Mouse (Mus musculus) neural tube, embryonic 14.5 days (tissue): ENCODE measurements around the gene AL731706.1. TPM values are rescaled to one million over a fixed set of nuclear protein-coding genes. Genes with fewer than 3 reads are reported as not detected.

Source experiments
- ATAC-seq: fragments of 200-750 bp; cut with Nextera tagmentation; 2 replicates; pipeline ENCODE4 v1.8.0; 2017; ENCODE audit warnings: low read depth, mild to moderate bottlenecking, moderate TSS enrichment, moderate library complexity
- H3K27ac ChIP-seq: fragments of 300-500 bp; sonication (generic); 2 replicates; pipeline ENCODE4 v1.5.1; 2014; ENCODE audit warnings: low read depth, mild to moderate bottlenecking, control low read depth, low read length, moderate library complexity, mixed read lengths
- H3K27me3 ChIP-seq: fragments of 300-500 bp; sonication (generic); 2 replicates; pipeline ENCODE4 v1.6.1; 2014; ENCODE audit warnings: low read length; ENCODE audit not compliant: control insufficient read depth, insufficient read depth
- H3K36me3 ChIP-seq: fragments of 300-500 bp; sonication (generic); 2 replicates; pipeline ENCODE4 v1.6.1; 2014; ENCODE audit warnings: low read length, mixed read lengths; ENCODE audit not compliant: control insufficient read depth, insufficient read depth
- H3K4me1 ChIP-seq: fragments of 300-500 bp; sonication (generic); 2 replicates; pipeline ENCODE4 v1.6.1; 2014; ENCODE audit warnings: low read length; ENCODE audit not compliant: control insufficient read depth, insufficient read depth
- H3K4me2 ChIP-seq: fragments of 300-500 bp; sonication (generic); 2 replicates; pipeline ENCODE4 v1.6.1; 2014; ENCODE audit warnings: mild to moderate bottlenecking, low read depth, low read length, control low read depth
- H3K4me3 ChIP-seq: fragments of 300-500 bp; sonication (generic); 2 replicates; pipeline ENCODE4 v1.5.1; 2014; ENCODE audit warnings: low read depth, low read length, control low read depth, mixed read lengths
- H3K9ac ChIP-seq: fragments of 300-500 bp; sonication (generic); replicated peaks from 2 replicates; pipeline ENCODE4 v1.6.1; 2014; ENCODE audit warnings: low read depth, mild to moderate bottlenecking, control low read depth, low read length, mixed read lengths
- H3K9me3 ChIP-seq: fragments of 300-500 bp; sonication (generic); 2 replicates; pipeline ENCODE4 v1.6.1; 2016; ENCODE audit warnings: low read length; ENCODE audit not compliant: control insufficient read depth
- WGBS: fragments of 180-500 bp; shearing (Covaris S2); extraction: QIAGEN DNeasy Blood & Tissue Kit; methylation state at CpG from one replicate; pipeline ENCODE4 v1.1.7; 2014; 5-methylcytosine and 5-hydroxymethylcytosine counted together
- polyA plus RNA-seq: library from polyadenylated mRNA; unstranded; fragments of >200 nt; fragmentation: Nextera tagmentation; extraction: Ambion mirVana; gene quantifications from 2 replicates; pipeline ENCODE4 v1.2.1, GENCODE M21; 2014

The AL731706.1 gene
- polyA plus RNA-seq: 22.0 and 25.6 TPM in 2 replicates

GRCm38 (mm10) chr2:136891068-136891950, at the start of gene AL731706.1, which contains the start of the genes Slx4ip and Mkks:
TSS of gene AL731706.1 (minus strand) at chr2:136891389.
TSS of gene Slx4ip (plus strand) at chr2:136891218.
TSS of gene Mkks (minus strand) at chr2:136891389.
- Histone ChIP-seq H3K4me3 (peak within 1 kb of the TSS; percentile 53), H3K4me1 (peaks cover 5% of the 10 kb centered on the region; the same call in 1 of the 2 replicates), H3K9me3 (no peaks in the 10 kb centered on the region), H3K4me2 (peak within 1 kb of the TSS; percentile 47), H3K36me3 (no peaks in the 10 kb centered on the region), H3K27me3 (no peaks in the 10 kb centered on the region), H3K9ac (peak within 1 kb of the TSS; percentile 68), H3K27ac (peak within 1 kb of the TSS; percentile 97)
- WGBS: under 1% methylated on average over 49 of the region's 49 CpGs
- ATAC-seq: peak; percentile 97

- no peak for ATAC-seq
- WGBS: 98% methylated on average over 1 of the region's 1 CpGs
Observed at GRCm38 (mm10) chr2:136938249-136938648, 47.1 kb upstream of the AL731706.1 start.

GRCm38 (mm10) chr2:136936391-136937288, 45.5 kb upstream of the AL731706.1 start:
- 88% methylated on average over 4 of the region's 4 CpGs for WGBS
- Histone ChIP-seq H3K4me3 (no peak overlapping the region), H3K9ac (no peak overlapping the region), H3K4me2 (no peak overlapping the region), H3K36me3 (no peaks in the 10 kb centered on the region), H3K9me3 (no peaks in the 10 kb centered on the region), H3K27ac (no peak overlapping the region), H3K4me1 (no peaks in the 10 kb centered on the region), H3K27me3 (no peaks in the 10 kb centered on the region)
- ATAC-seq: no peak

More at GRCm38 (mm10) chr2:136938249-136938648, 47.1 kb upstream of the AL731706.1 start:
- no peak overlapping the region for H3K9ac ChIP-seq
- no peaks in the 10 kb centered on the region for H3K27me3 ChIP-seq
- H3K36me3 ChIP-seq: no peaks in the 10 kb centered on the region
- H3K4me3 ChIP-seq: no peak overlapping the region
- no peaks in the 10 kb centered on the region for H3K4me1 ChIP-seq
- H3K9me3 ChIP-seq: no peaks in the 10 kb centered on the region
- H3K4me2 ChIP-seq: no peak overlapping the region
- H3K27ac ChIP-seq: no peak overlapping the region

GRCm38 (mm10) chr2:136921003-136921408, 29.8 kb upstream of the AL731706.1 start:
- WGBS: 60% methylated on average over 4 of the region's 4 CpGs

GRCm38 (mm10) chr2:136920257-136920993, 29.2 kb upstream of the AL731706.1 start:
- no peaks in the 10 kb centered on the region for H3K36me3 ChIP-seq
- no peak overlapping the region for H3K4me3 ChIP-seq
- H3K4me2 ChIP-seq: no peak overlapping the region
- 73% methylated on average over 3 of the region's 3 CpGs for WGBS
- no peaks in the 10 kb centered on the region for H3K27me3 ChIP-seq
- H3K9me3 ChIP-seq: no peaks in the 10 kb centered on the region
- ATAC-seq: no peak
- no peaks in the 10 kb centered on the region for H3K4me1 ChIP-seq
- H3K27ac ChIP-seq: no peak overlapping the region
- no peak overlapping the region for H3K9ac ChIP-seq

More at GRCm38 (mm10) chr2:136921003-136921408, 29.8 kb upstream of the AL731706.1 start:
- Histone ChIP-seq H3K9me3 (no peaks in the 10 kb centered on the region), H3K36me3 (no peaks in the 10 kb centered on the region), H3K9ac (no peak overlapping the region), H3K27me3 (no peaks in the 10 kb centered on the region), H3K4me2 (no peak overlapping the region), H3K4me1 (no peaks in the 10 kb centered on the region), H3K4me3 (no peak overlapping the region), H3K27ac (no peak overlapping the region)
- peak; percentile 51; the same call in 1 of the 2 replicates for ATAC-seq

GRCm38 (mm10) chr2:136919433-136919832, 28.2 kb upstream of the AL731706.1 start:
- Histone ChIP-seq H3K9ac (no peak overlapping the region), H3K4me1 (no peaks in the 10 kb centered on the region), H3K27ac (no peak overlapping the region), H3K36me3 (no peaks in the 10 kb centered on the region), H3K4me2 (no peak overlapping the region), H3K27me3 (no peaks in the 10 kb centered on the region), H3K9me3 (no peaks in the 10 kb centered on the region), H3K4me3 (no peak overlapping the region)
- no peak for ATAC-seq
- 88% methylated on average over 1 of the region's 1 CpGs for WGBS

- no peak overlapping the region for H3K4me2 ChIP-seq
- no peaks in the 10 kb centered on the region for H3K9me3 ChIP-seq
- no peaks in the 10 kb centered on the region for H3K36me3 ChIP-seq
- 52% methylated on average over 3 of the region's 3 CpGs for WGBS
- H3K4me1 ChIP-seq: no peaks in the 10 kb centered on the region
- ATAC-seq: peak; percentile 73; the same call in 1 of the 2 replicates
- H3K9ac ChIP-seq: no peak overlapping the region
- H3K4me3 ChIP-seq: no peak overlapping the region
- H3K27me3 ChIP-seq: no peaks in the 10 kb centered on the region
- H3K27ac ChIP-seq: no peak overlapping the region
Observed at GRCm38 (mm10) chr2:136914334-136914902, 23.2 kb upstream of the AL731706.1 start.

GRCm38 (mm10) chr2:136913021-136913420, 21.8 kb upstream of the AL731706.1 start:
- Histone ChIP-seq H3K27ac (no peak overlapping the region), H3K9me3 (no peaks in the 10 kb centered on the region), H3K4me2 (no peak overlapping the region), H3K36me3 (no peaks in the 10 kb centered on the region), H3K4me3 (no peak overlapping the region), H3K4me1 (no peaks in the 10 kb centered on the region), H3K27me3 (no peaks in the 10 kb centered on the region), H3K9ac (no peak overlapping the region)
- 51% methylated on average over 3 of the region's 3 CpGs for WGBS
- ATAC-seq: no peak
